Mouse (Mus musculus): ENCODE measurements around the gene Rxfp1. TPM values are rescaled to one million over a fixed set of nuclear protein-coding genes. Genes with fewer than 3 reads are reported as not detected.

The Rxfp1 gene
- polyA plus RNA-seq (2015; fragmentation: Nextera tagmentation; extraction: Ambion mirVana): 0.08 and 0.10 TPM in 2 replicates

GRCm38 (mm10) chr3:79737780-79738179 lies at the start of gene Rxfp1:
Gene Rxfp1 (minus strand): TSS chr3:79737880.

GRCm38 (mm10) chr3:79629416-79629730 lies 108.3 kb downstream of the Rxfp1 start, which contains the start of gene Etfdh:
Gene Etfdh (minus strand): TSS chr3:79629500.

GRCm38 (mm10) chr3:79628561-79629415 lies 108.9 kb downstream of the Rxfp1 start, which contains the start of gene 4930579G24Rik:
Gene 4930579G24Rik (plus strand): TSS chr3:79629079.

Other genes with a start within 250 kb of the Rxfp1 start
- gene Fnip2, start 170.1 kb downstream of the Rxfp1 start, polyA plus RNA-seq (2015; fragmentation: Nextera tagmentation; extraction: Ambion mirVana): 1.2 and 1.3 TPM in 2 replicates
- gene Ppid, start 146.5 kb downstream of the Rxfp1 start, polyA plus RNA-seq (2015; fragmentation: Nextera tagmentation; extraction: Ambion mirVana): 57.7 and 61.4 TPM in 2 replicates
- gene 4930579G24Rik, start 108.8 kb downstream of the Rxfp1 start, polyA plus RNA-seq (2015; fragmentation: Nextera tagmentation; extraction: Ambion mirVana): 9.7 and 11.1 TPM in 2 replicates
- 160 and 187 TPM in 2 replicates for gene Etfdh, start 108.4 kb downstream of the Rxfp1 start, polyA plus RNA-seq (2015; fragmentation: Nextera tagmentation; extraction: Ambion mirVana)
- 2.1 and 2.3 TPM in 2 replicates for gene Tmem144, start 114.9 kb upstream of the Rxfp1 start, polyA plus RNA-seq (2015; fragmentation: Nextera tagmentation; extraction: Ambion mirVana)
- gene Fam198b, start 146.7 kb upstream of the Rxfp1 start, polyA plus RNA-seq (2015; fragmentation: Nextera tagmentation; extraction: Ambion mirVana): 21.6 and 29.8 TPM in 2 replicates